Mouse (Mus musculus) right cerebral cortex, postnatal 25 days (tissue): ENCODE results near the gene Ttll9.

Experiments used
- DNase-seq: peaks from one replicate; pipeline ENCODE4 v3.0.0; 2022

Ttll9 gene

DNA sequence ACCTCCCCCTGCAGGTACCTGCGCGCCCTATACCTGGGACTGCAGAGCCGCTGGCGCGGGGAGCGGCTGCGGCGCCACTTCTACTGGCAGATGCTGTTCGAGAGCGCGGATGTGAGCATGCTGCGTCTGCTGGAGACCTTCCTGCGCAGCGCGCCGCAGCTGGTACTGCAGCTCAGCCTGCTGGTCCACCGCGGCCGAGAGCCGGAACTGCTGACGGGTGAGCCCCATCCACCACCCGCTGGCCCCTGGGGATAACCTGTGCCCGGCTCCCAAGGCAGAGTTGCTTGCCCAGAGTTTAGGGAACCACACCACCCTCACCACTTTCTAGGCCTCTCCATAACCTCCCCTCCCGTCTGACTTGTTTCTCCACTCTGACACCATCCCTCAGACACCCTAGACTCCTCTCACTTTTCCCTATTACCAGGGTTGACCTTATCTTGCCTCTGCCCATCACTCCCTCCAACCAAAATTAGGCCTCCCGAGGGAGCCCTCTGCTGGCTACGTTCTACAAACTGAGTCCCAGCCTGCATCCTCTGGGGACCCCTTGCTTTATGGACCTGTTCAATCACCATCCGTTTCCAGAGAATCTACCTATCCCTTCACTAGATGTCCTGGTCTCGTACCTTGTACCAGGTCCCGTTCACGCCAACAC, 90.5 kb downstream of the Ttll9 start:
- no peak for DNase-seq

DNA sequence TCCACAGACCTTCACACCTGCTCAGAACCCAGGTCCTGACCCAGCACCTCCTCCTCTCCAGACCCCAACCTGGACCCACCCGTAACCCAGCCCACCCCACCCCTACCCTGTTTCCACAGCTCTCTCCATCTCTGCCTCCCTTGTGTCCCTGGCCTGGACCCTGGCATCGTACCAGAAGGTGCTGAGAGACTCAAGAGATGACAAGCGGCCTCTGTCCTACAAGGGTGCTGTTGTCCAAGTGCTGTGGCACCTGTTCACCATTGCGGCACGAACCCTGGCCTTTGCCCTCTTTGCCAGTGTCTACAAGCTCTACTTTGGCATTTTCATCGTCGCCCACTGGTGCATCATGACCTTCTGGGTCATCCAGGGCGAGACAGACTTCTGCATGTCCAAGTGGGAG, 91.6 kb downstream of the Ttll9 start:
- DNase-seq, result no peak

DNA sequence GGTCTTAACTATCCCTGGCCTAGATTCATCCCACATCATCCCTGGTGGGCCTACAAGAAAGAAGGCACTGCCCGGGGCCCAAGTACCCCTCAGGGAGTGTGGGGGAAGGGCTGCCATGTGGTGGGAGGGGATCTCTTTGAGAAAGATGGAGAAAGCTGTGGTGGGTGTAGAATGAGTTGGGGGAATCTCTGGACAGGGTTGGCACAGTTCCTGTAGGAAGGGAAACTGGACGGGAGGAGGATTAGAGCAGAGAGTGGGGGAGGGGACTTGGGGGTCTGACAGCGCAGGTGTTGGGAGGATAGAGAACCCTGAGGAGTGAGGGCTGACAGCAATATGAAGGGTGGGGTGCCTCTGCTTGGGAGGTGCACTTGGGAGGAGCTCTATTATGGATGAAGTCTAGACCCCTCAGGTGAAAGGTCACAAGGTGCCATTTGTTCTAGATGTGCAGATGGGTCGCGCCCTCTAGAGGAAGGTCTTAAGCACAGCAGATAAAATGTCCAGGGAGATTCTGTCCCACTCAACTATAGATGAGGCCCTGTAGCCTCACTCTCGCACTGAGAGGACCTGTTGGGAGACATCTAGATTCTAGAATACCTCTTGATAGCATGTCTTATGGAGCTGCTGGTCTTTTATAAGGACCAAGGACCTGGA, 93.1 kb downstream of the Ttll9 start:
- DNase-seq, result no peak
